Mouse (Mus musculus) embryo, embryonic 11 days (tissue): ENCODE measurements around the gene Leap2.

ENCODE experiments used
- DNase-seq: peaks from one replicate; pipeline ENCODE4 v3.0.0-alpha.2; 2015

Leap2 gene

GRCm38 (mm10) chr11:53423036-53423435 lies at the start of gene Leap2:
Gene Leap2 (minus strand): TSS chr11:53423170.
- DNase-seq = no peak

- no peak for DNase-seq
Measured at GRCm38 (mm10) chr11:53472709-53473108, 49.7 kb upstream of the Leap2 start.

GRCm38 (mm10) chr11:53469968-53470695 lies 47.2 kb upstream of the Leap2 start, which contains the start of gene Gm9837:
Gene Gm9837 (minus strand): TSS chr11:53470479.
- peak; percentile 95 for DNase-seq

GRCm38 (mm10) chr11:53469294-53469967 lies 46.5 kb upstream of the Leap2 start:
- DNase-seq = no peak

- peak; percentile 90 for DNase-seq
Measured at GRCm38 (mm10) chr11:53466231-53466971, 43.4 kb upstream of the Leap2 start.

- DNase-seq = peak; percentile 71
Measured at GRCm38 (mm10) chr11:53463551-53464424, 40.8 kb upstream of the Leap2 start.

- DNase-seq = no peak
Measured at GRCm38 (mm10) chr11:53461727-53462126, 38.8 kb upstream of the Leap2 start.

- DNase-seq = no peak
Measured at GRCm38 (mm10) chr11:53460192-53460591, 37.2 kb upstream of the Leap2 start.

- no peak for DNase-seq
Measured at GRCm38 (mm10) chr11:53458996-53459395, 36.0 kb upstream of the Leap2 start.

- peak; percentile 44 for DNase-seq
Measured at GRCm38 (mm10) chr11:53457372-53457954, 34.5 kb upstream of the Leap2 start.

- DNase-seq = peak; percentile 82
Measured at GRCm38 (mm10) chr11:53456474-53457371, 33.8 kb upstream of the Leap2 start, which contains the start of the genes Gm10447 and Shroom1. Gene Gm10447 (minus strand): TSS chr11:53457110. Gene Shroom1 (plus strand): TSS chr11:53457205.

GRCm38 (mm10) chr11:53453031-53453430 lies 30.1 kb upstream of the Leap2 start:
- DNase-seq = no peak

GRCm38 (mm10) chr11:53452396-53452795 lies 29.4 kb upstream of the Leap2 start:
- DNase-seq = no peak

- no peak for DNase-seq
Measured at GRCm38 (mm10) chr11:53451361-53451760, 28.4 kb upstream of the Leap2 start.

GRCm38 (mm10) chr11:53450070-53450705 lies 27.2 kb upstream of the Leap2 start:
- no peak for DNase-seq

GRCm38 (mm10) chr11:53448529-53448928 lies 25.6 kb upstream of the Leap2 start:
- DNase-seq = no peak

GRCm38 (mm10) chr11:53447996-53448395 lies 25.0 kb upstream of the Leap2 start:
- no peak for DNase-seq

GRCm38 (mm10) chr11:53446183-53446582 lies 23.2 kb upstream of the Leap2 start:
- DNase-seq = no peak

GRCm38 (mm10) chr11:53445562-53445961 lies 22.6 kb upstream of the Leap2 start:
- no peak for DNase-seq

GRCm38 (mm10) chr11:53443861-53444260 lies 20.9 kb upstream of the Leap2 start:
- no peak for DNase-seq
